Mouse (Mus musculus) liver, adult 2 months (tissue): Measurements from ENCODE around the gene Hoxb4.

Experiments
- CTCF ChIP-seq: fragments of 200-500 bp; IDR thresholded peaks from 2 replicates; pipeline ENCODE4 v1.5.1; 2011; ENCODE audit warnings: low read depth, low read length, control low read depth
- POLR2A ChIP-seq: fragments of 200-500 bp; IDR thresholded peaks from 2 replicates; pipeline ENCODE4 v1.6.1; 2011; ENCODE audit warnings: low read length, control low read depth; ENCODE audit not compliant: insufficient read depth; ENCODE audit errors: extremely low read depth

DNA sequence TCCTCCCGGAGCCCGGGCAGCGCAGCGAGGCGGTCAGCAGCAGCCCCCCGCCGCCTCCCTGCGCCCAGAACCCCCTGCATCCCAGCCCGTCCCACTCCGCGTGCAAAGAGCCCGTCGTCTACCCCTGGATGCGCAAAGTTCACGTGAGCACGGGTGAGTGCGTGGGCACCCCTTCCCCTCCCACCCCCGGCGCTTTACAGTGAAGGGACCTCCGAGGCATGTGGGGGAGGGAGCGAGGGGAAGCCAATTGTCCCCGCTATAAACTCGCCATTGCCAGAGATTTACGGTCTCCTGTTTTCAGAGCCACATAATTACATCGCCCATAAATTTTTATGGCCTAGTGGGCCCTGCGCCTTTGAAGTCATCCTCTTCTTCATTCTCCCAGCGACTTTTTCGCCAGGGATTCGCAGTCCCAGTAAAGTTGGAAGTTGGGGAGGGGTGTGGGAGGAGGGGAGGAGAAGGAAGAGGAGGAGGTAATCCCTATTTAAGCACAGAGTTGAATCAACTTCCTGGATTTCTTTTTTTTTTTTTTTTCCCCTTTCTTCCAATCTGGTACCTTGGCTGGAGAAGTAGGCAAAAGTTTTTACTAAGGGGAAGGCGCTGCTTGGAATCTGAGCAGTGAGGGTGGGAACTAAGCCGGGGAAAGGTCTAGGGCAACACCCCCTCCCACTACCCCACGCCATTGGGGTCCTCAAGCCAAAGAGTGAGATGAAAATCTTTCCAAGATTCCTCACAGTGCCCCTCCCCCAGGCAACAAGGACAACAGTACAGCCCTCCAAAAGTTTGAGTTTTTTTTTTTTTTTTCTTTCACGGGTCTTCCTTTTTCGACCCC lies 1.2 kb downstream of the Hoxb4 start:
- TF ChIP-seq POLR2A, result no peak
- TF ChIP-seq CTCF, result no peak
